Mouse (Mus musculus) midbrain, embryonic 16.5 days (tissue): ENCODE measurements at regions not wholly inside any gene's neighbourhood (a gene's known extent, or its start where the extent isn't known, plus 50 kb on each side); places are given as distances from the start of the nearest gene placed in this dataset.
"Not testable (repeated sequence)": the region's sequence is repeated elsewhere in the genome, so short reads cannot be mapped to it uniquely, and the experiment has no call there.

Source experiments
- ATAC-seq: fragments of 200-750 bp; cut with Nextera tagmentation; 2 replicates; pipeline ENCODE4 v1.8.0; 2017; ENCODE audit warnings: moderate TSS enrichment
- H3K27ac ChIP-seq: fragments of 300-500 bp; sonication (generic); 2 replicates; pipeline ENCODE4 v1.5.1; 2014; ENCODE audit warnings: mild to moderate bottlenecking, low read length, mixed read lengths
- H3K27me3 ChIP-seq: fragments of 300-500 bp; sonication (generic); 2 replicates; pipeline ENCODE4 v1.6.1; 2014; ENCODE audit warnings: low read depth, low read length, mixed read lengths; ENCODE audit not compliant: control insufficient read depth, insufficient read depth
- H3K36me3 ChIP-seq: fragments of 300-500 bp; sonication (generic); 2 replicates; pipeline ENCODE4 v1.6.1; 2014; ENCODE audit warnings: mild to moderate bottlenecking, low read length, moderate library complexity, mixed read lengths; ENCODE audit not compliant: control insufficient read depth, insufficient read depth
- H3K4me1 ChIP-seq: fragments of 300-500 bp; sonication (generic); 2 replicates; pipeline ENCODE4 v1.6.1; 2014; ENCODE audit warnings: mild to moderate bottlenecking, low read length, mixed read lengths; ENCODE audit not compliant: control insufficient read depth, insufficient read depth
- H3K4me2 ChIP-seq: fragments of 300-500 bp; sonication (generic); 2 replicates; pipeline ENCODE4 v1.6.1; 2014; ENCODE audit warnings: mild to moderate bottlenecking, low read length, mixed read lengths
- H3K4me3 ChIP-seq: fragments of 300-500 bp; sonication (generic); 2 replicates; pipeline ENCODE4 v1.5.1; 2014; ENCODE audit warnings: low read depth, mild to moderate bottlenecking, low read length, moderate library complexity, mixed read lengths
- H3K9ac ChIP-seq: fragments of 300-500 bp; sonication (generic); 2 replicates; pipeline ENCODE4 v1.6.1; 2014; ENCODE audit warnings: low read depth, low read length, mixed read lengths
- H3K9me3 ChIP-seq: fragments of 300-500 bp; sonication (generic); replicated peaks from 2 replicates; pipeline ENCODE4 v1.6.1; 2014; ENCODE audit warnings: mild to moderate bottlenecking, low read length, mixed read lengths; ENCODE audit not compliant: control insufficient read depth, poor library complexity, severe bottlenecking
- WGBS: fragments of 180-500 bp; shearing (Covaris S2); extraction: QIAGEN DNeasy Blood & Tissue Kit; methylation state at CpG from one replicate; pipeline ENCODE4 v1.1.7; 2014; 5-methylcytosine and 5-hydroxymethylcytosine counted together

DNA sequence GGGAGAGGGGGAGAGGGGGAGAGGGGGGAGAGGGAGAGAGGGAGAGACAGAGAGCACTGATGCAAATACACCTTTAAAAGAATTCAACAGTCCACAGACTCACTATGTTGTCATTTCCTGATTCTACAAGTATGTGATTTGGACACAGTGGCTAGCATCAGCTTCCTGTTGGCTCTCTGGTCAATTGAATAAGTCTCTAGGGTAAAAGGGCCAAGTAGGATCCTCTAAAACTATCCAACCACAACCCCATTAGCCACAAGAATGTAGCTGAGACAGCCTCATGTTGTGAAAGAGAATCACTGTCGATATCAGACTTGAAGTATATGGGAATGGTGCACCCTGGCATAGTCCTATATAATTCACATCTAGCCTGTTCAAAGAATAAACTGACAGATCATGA lies 481.8 kb upstream of the Smim15 start:
- H3K9ac ChIP-seq, result no peak overlapping the region
- H3K27me3 ChIP-seq, result no peaks in the 10 kb centered on the region; the same call in 1 of the 2 replicates
- H3K4me1 ChIP-seq, result no peaks in the 10 kb centered on the region
- H3K27ac ChIP-seq, result no peak overlapping the region
- H3K4me3 ChIP-seq, result no peak overlapping the region
- H3K4me2 ChIP-seq, result no peak overlapping the region
- ATAC-seq, result no peak
- H3K9me3 ChIP-seq, result no peaks in the 10 kb centered on the region
- 91% methylated on average over 1 of the region's 1 CpGs for WGBS
- no peaks in the 10 kb centered on the region for H3K36me3 ChIP-seq

DNA sequence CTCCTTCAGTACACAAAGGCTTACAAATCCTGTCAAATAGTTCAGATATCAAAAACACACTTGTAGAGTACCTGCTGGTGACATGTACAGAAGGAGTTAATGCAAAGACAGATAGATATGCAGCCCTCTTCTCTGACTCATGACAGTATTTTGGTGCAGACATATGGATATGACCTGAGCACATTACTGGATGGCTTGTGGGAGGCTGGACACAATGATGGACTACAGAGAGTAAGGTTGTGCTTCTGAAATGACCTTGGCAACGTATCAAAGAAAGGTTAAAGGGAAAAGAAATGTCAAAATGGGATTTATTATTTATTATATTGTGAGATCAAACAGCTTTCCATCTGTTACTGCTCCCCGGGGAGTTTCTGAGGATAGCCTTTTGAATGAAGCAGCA lies 482.7 kb upstream of the Smim15 start:
- Histone ChIP-seq H3K4me3 (no peak overlapping the region), H3K4me2 (no peak overlapping the region), H3K36me3 (no peaks in the 10 kb centered on the region), H3K4me1 (no peaks in the 10 kb centered on the region), H3K27ac (no peak overlapping the region), H3K9me3 (no peaks in the 10 kb centered on the region), H3K27me3 (no peaks in the 10 kb centered on the region; the same call in 1 of the 2 replicates), H3K9ac (no peak overlapping the region)
- no peak for ATAC-seq
- WGBS, result 66% methylated on average over 2 of the region's 2 CpGs

DNA sequence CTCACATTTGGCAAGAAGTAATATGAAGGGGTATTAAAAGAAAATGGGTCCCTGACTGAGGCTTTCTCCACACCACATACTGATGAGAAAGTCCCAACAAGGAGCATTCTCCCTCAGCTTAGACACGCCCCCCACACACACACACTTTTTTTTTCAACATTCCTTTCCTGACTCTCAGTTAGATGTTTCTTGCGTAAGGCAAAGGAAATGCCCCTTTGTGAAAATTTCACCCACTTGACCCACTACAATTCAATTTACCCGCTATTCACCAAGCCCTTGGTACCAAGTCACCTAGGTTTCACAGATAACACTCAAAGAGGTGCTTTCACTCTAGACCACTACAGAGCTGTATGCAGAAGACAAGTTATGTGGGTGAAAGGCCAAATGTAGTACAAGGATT lies 488.3 kb upstream of the Smim15 start:
- no peak overlapping the region for H3K9ac ChIP-seq
- H3K4me1 ChIP-seq, result no peaks in the 10 kb centered on the region
- no peak overlapping the region for H3K4me2 ChIP-seq
- no peak overlapping the region for H3K4me3 ChIP-seq
- no peak overlapping the region for H3K27ac ChIP-seq
- no peaks in the 10 kb centered on the region for H3K27me3 ChIP-seq
- no peaks in the 10 kb centered on the region for H3K36me3 ChIP-seq
- H3K9me3 ChIP-seq, result no peaks in the 10 kb centered on the region
- no peak for ATAC-seq
- WGBS, result 85% methylated on average over 3 of the region's 3 CpGs

DNA sequence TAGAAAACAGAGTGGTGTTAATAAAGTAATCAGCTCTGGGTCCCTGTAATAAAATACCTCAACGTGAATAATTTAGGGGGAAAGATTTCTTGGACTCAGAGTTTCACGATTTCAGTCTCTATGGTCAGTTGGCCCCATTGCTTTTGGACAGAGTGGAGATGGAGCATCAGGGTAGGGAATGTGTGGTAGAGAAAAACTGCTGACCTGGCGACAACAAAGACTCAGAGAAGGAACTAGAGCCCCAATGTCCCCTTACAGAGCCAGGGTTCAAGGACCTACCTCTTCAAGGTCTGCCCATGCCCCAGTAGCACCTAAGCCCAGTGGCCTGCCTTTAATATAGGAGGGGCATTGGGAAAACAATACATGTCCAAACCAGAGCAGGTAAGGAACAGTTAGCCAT lies 490.2 kb upstream of the Smim15 start:
- Histone ChIP-seq H3K9me3 (no peaks in the 10 kb centered on the region), H3K9ac (no peak overlapping the region), H3K4me2 (no peak overlapping the region), H3K27ac (no peak overlapping the region), H3K36me3 (no peaks in the 10 kb centered on the region), H3K4me3 (no peak overlapping the region), H3K4me1 (no peaks in the 10 kb centered on the region), H3K27me3 (no peaks in the 10 kb centered on the region)
- WGBS, result 79% methylated on average over 3 of the region's 3 CpGs
- ATAC-seq, result no peak

DNA sequence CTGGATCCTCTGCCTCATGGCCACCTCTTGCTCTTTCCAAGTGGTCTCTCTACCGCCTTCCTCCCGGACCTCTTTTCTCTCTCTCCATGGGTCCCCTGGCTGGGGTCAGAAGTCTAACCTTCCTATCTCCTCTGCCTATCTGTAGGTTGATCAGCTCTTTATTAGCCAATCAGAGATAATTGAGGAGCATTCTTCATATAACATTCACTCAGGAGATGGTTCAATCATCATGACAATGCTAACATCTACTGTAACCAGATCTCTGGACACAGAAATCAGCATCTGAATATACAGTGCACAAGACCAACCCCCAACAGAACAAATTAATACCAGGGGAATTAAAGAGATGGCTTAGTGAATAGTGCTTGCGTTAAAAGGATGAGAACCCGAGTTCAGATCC lies 492.1 kb upstream of the Smim15 start:
- Histone ChIP-seq H3K9ac (no peak overlapping the region), H3K4me2 (no peak overlapping the region), H3K27ac (no peak overlapping the region), H3K4me1 (no peaks in the 10 kb centered on the region), H3K36me3 (no peaks in the 10 kb centered on the region), H3K9me3 (no peaks in the 10 kb centered on the region), H3K4me3 (no peak overlapping the region), H3K27me3 (no peaks in the 10 kb centered on the region)
- 89% methylated on average over 4 of the region's 4 CpGs for WGBS
- no peak for ATAC-seq

DNA sequence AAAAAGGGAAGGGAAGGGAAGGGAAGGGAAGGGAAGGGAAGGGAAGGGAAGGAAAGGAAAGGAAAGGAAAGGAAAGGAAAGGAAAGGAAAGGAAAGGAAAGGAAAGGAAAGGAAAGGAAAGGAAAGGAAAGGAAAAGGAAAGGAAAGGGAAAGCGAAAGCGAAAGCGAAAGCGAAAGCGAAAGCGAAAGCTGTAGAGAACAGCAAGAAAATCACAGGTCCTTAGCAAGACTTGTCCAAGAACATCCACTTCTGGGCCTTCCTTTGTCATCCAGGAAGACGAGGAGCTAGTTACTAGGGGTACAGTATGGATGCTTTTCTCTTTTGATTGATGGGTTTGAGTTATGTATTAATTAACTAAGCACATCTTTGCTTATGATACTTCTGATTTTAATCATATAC lies 494.3 kb upstream of the Smim15 start:
- 97% methylated on average over 7 of the region's 7 CpGs for WGBS
- H3K4me1 ChIP-seq, result peaks cover 12% of the 10 kb centered on the region
- H3K4me3 ChIP-seq, H3K27me3 ChIP-seq, H3K4me2 ChIP-seq, H3K36me3 ChIP-seq, H3K27ac ChIP-seq, H3K9ac ChIP-seq, ATAC-seq, H3K9me3 ChIP-seq: not testable (repeated sequence)

DNA sequence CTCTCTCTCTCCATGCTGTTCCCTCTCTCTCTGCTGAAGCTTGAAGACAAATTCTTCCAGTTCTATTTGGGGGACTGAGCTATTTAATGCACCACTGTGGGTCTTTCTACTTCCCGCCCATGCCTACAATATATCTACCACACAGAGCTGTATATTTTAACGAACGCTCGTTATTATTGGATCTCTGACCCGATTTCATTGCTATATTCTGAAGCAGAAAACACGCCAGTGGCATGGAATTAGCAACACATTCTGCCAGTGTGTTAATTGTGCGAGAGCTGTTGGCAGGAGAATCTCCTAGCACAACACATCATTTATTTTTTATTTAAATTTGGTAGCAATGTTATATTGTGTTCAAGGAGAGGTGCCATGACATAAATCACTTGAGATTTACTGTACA lies 497.2 kb upstream of the Smim15 start:
- Histone ChIP-seq H3K9ac (no peak overlapping the region), H3K4me1 (peaks cover 17% of the 10 kb centered on the region), H3K4me3 (no peak overlapping the region), H3K36me3 (no peaks in the 10 kb centered on the region), H3K4me2 (no peak overlapping the region), H3K9me3 (no peaks in the 10 kb centered on the region; the same call in 1 of the 2 replicates), H3K27me3 (no peaks in the 10 kb centered on the region), H3K27ac (no peak overlapping the region; the same call in 1 of the 2 replicates)
- no peak for ATAC-seq
- 57% methylated on average over 7 of the region's 7 CpGs for WGBS

DNA sequence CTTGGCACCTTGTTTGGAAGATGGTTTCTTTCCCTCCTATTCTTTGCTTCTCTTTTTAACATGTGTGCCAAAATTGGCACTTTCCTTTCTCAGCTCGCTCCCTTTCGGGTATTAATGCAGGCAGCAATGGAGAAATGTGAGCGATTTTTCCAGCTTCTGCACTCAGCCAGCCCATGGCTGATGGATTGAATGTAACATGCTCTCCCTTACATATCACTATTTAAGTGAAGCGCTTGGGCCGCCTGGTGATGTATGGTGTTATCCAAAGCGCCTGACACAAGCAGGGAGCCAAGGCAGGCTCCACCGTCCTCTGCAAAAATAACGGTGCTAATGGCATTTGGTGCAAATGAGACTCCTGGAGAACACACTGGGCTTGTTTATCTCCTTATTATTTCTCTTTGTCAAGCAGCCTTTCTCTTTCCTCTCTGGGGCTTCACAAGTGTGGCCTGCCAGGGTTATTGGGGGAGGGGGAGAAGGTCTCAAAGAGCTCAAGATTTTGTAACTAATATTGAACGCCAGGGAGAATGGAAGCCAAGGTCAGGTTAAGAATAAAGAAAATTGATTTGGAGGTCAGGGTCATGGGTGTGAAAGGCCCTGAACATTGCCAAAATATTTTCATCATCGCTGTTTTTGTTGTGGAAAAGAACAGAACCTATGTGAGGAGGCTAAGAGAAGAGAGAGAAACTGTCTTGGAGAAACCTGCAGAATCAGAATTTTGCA lies 497.9 kb upstream of the Smim15 start:
- H3K4me2 ChIP-seq, result peak overlapping the region; percentile 1
- 40% methylated on average over 10 of the region's 10 CpGs for WGBS
- H3K36me3 ChIP-seq, result no peaks in the 10 kb centered on the region
- peaks cover 24% of the 10 kb centered on the region for H3K4me1 ChIP-seq
- peak overlapping the region; percentile 58; the same call in 1 of the 2 replicates for H3K27ac ChIP-seq
- no peak overlapping the region for H3K9ac ChIP-seq
- ATAC-seq, result no peak
- H3K27me3 ChIP-seq, result no peaks in the 10 kb centered on the region
- no peaks in the 10 kb centered on the region; the same call in 1 of the 2 replicates for H3K9me3 ChIP-seq
- H3K4me3 ChIP-seq, result no peak overlapping the region

DNA sequence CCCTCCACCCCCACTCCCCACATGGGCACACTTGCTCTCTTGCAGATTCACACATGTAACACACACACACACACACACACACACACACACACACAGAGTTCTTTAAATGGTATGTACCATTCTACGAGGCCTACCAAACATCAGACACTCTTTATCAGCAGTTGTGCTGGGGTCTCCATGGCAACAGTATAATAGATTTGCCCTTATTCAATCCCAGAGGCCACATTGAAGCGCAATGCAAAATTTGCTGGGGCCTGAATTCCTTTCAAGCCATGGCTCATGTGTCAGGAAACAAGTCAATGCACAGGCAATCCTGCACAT lies 502.7 kb upstream of the Smim15 start:
- H3K4me2 ChIP-seq, result peak overlapping the region; percentile 24
- peak; percentile 79 for ATAC-seq

More for the DNA sequence above, 502.7 kb upstream of the Smim15 start:
- no peaks in the 10 kb centered on the region; the same call in 1 of the 2 replicates for H3K9me3 ChIP-seq
- H3K9ac ChIP-seq, result peak overlapping the region; percentile 49; the same call in 1 of the 2 replicates
- no peak overlapping the region for H3K4me3 ChIP-seq
- H3K27me3 ChIP-seq, result no peaks in the 10 kb centered on the region
- WGBS, result 6% methylated on average over 2 of the region's 2 CpGs
- H3K27ac ChIP-seq, result peak overlapping the region; percentile 97
- H3K4me1 ChIP-seq, result peaks cover 45% of the 10 kb centered on the region
- H3K36me3 ChIP-seq, result no peaks in the 10 kb centered on the region
